Mouse (Mus musculus): Measurements from ENCODE around the gene Gm42688. TPM values are rescaled to one million over a fixed set of nuclear protein-coding genes. Genes with fewer than 3 reads are reported as not detected.

The Gm42688 gene
- total and polyA plus RNA-seq, 3 experiments: 2.5 to 3.9 (median 2.9) TPM

DNA sequence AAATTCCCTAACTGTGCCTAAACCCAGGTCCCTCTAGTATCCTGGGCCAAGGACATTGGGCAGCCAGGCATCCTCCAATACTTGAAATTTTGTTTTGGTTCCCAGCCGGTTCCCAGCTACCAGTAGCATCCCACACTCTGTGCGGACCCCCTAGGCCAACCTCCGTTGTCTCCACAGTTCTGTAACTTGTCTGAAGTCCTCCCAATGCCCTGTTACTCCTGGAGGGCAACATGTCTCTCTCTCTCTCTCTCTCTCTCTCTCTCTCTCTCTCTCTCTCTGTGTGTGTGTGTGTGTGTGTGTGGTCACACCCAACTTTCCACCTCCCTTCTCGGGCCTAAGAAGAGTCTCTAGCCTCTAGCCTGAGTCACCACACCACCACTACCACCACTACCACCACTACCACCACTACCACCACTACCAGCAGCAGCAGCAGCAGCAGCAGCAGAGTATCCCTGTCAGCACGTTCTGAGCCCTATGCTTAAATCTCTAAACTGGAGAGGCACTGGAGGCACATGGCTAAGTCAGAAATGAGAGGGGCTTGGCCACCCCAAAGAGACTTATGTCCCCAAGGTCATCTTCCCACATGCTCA lies 35.0 kb downstream of the Gm42688 start:
- no peak for TF ChIP-seq GATA2 (IDR thresholded peaks at IDR 0.05; ENCODE audit: borderline replicate concordance, low read depth, low read length)
- TF ChIP-seq GATA1 (IDR thresholded peaks at IDR 0.05; ENCODE audit: borderline replicate concordance, low read length): no peak
- TF ChIP-seq POLR2AphosphoS5 (IDR thresholded peaks at IDR 0.05; ENCODE audit: insufficient replicate concordance, low read depth, low read length): no peak
- no peak for TF ChIP-seq CTCF (IDR thresholded peaks at IDR 0.05; ENCODE audit: low read depth, low read length)
- no peak for TF ChIP-seq TAL1 (conservative IDR thresholded peaks at IDR 0.05; ENCODE audit: low read depth, low read length)
- ATAC-seq (ENCODE audit: extremely low read depth, insufficient number of reproducible peaks, low FRiP score, poor library complexity, severe bottlenecking) (no peak), DNase-seq (ENCODE audit: low spot score) (no peak)
- Histone ChIP-seq H3K36me3 (replicated peaks) (peaks cover 12% of the 10 kb centered on the region), H3K4me1 (ENCODE audit: insufficient read depth, low read depth, low read length) (peaks cover 51% of the 10 kb centered on the region), H3K4me3 (ENCODE audit: low read depth, low read length) (peak overlapping the region; percentile 74), H3K9me3 (replicated peaks) (no peaks in the 10 kb centered on the region), H3K27me3 (ENCODE audit: insufficient read depth, low read length) (peaks cover 3% of the 10 kb centered on the region; the same call in 1 of the 2 replicates)

GRCm38 (mm10) chr6:83136881-83137575 lies 35.6 kb downstream of the Gm42688 start:
- H3K27me3 ChIP-seq (ENCODE audit: insufficient read depth, low read length): peaks cover 3% of the 10 kb centered on the region; the same call in 1 of the 2 replicates
- peaks cover 12% of the 10 kb centered on the region for H3K36me3 ChIP-seq (replicated peaks)
- no peaks in the 10 kb centered on the region for H3K9me3 ChIP-seq (replicated peaks)
- peak; percentile 51 for ATAC-seq (ENCODE audit: extremely low read depth, insufficient number of reproducible peaks, low FRiP score, poor library complexity, severe bottlenecking)
- H3K4me3 ChIP-seq (ENCODE audit: low read depth, low read length): peak overlapping the region; percentile 74
- no peak for TF ChIP-seq POLR2AphosphoS5 (IDR thresholded peaks at IDR 0.05; ENCODE audit: insufficient replicate concordance, low read depth, low read length)
- no peak for TF ChIP-seq CTCF (IDR thresholded peaks at IDR 0.05; ENCODE audit: low read depth, low read length)
- no peak for TF ChIP-seq TAL1 (conservative IDR thresholded peaks at IDR 0.05; ENCODE audit: low read depth, low read length)
- TF ChIP-seq GATA1 (IDR thresholded peaks at IDR 0.05; ENCODE audit: borderline replicate concordance, low read length): no peak
- no peak for TF ChIP-seq GATA2 (IDR thresholded peaks at IDR 0.05; ENCODE audit: borderline replicate concordance, low read depth, low read length)
- peak; percentile 74 for DNase-seq (ENCODE audit: low spot score)
- peaks cover 46% of the 10 kb centered on the region for H3K4me1 ChIP-seq (ENCODE audit: insufficient read depth, low read depth, low read length)

DNA sequence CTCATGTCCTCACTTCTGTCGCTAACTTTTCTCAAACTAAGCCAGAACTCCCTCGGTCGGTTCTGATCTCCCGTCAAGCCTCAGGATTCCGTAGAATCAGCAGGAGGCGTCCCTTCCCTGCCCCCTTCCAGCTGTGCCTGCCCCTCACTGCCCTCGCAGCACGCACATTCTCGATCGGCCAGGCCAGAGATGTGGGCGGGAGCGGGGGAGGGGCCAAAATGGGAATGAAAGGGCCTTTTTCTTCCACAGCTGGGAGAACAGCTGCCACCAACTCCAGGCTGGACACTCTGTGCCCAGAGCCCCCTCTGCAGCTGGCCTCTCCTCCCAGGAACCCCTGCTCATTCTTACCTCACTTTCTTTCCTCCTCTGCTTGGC lies 36.1 kb downstream of the Gm42688 start:
- peaks cover 12% of the 10 kb centered on the region for H3K36me3 ChIP-seq (replicated peaks)
- peaks cover 48% of the 10 kb centered on the region for H3K4me1 ChIP-seq (ENCODE audit: insufficient read depth, low read depth, low read length)
- peaks cover 7% of the 10 kb centered on the region; the same call in 1 of the 2 replicates for H3K27me3 ChIP-seq (ENCODE audit: insufficient read depth, low read length)
- ATAC-seq (ENCODE audit: extremely low read depth, insufficient number of reproducible peaks, low FRiP score, poor library complexity, severe bottlenecking) (peak; percentile 56), DNase-seq (ENCODE audit: low spot score) (peak; percentile 74)
- TF ChIP-seq CTCF (IDR thresholded peaks at IDR 0.05; ENCODE audit: low read depth, low read length) (no peak), GATA1 (IDR thresholded peaks at IDR 0.05; ENCODE audit: borderline replicate concordance, low read length) (no peak), TAL1 (conservative IDR thresholded peaks at IDR 0.05; ENCODE audit: low read depth, low read length) (no peak), GATA2 (IDR thresholded peaks at IDR 0.05; ENCODE audit: borderline replicate concordance, low read depth, low read length) (no peak), POLR2AphosphoS5 (IDR thresholded peaks at IDR 0.05; ENCODE audit: insufficient replicate concordance, low read depth, low read length) (no peak)
- peak overlapping the region; percentile 74 for H3K4me3 ChIP-seq (ENCODE audit: low read depth, low read length)
- H3K9me3 ChIP-seq (replicated peaks): no peaks in the 10 kb centered on the region

GRCm38 (mm10) chr6:83138056-83138455 lies 36.6 kb downstream of the Gm42688 start:
- peak; percentile 59 for DNase-seq (ENCODE audit: low spot score)
- TF ChIP-seq TAL1 (conservative IDR thresholded peaks at IDR 0.05; ENCODE audit: low read depth, low read length) (no peak), GATA2 (IDR thresholded peaks at IDR 0.05; ENCODE audit: borderline replicate concordance, low read depth, low read length) (no peak), GATA1 (IDR thresholded peaks at IDR 0.05; ENCODE audit: borderline replicate concordance, low read length) (no peak), POLR2AphosphoS5 (IDR thresholded peaks at IDR 0.05; ENCODE audit: insufficient replicate concordance, low read depth, low read length) (no peak), CTCF (IDR thresholded peaks at IDR 0.05; ENCODE audit: low read depth, low read length) (no peak)
- Histone ChIP-seq H3K4me3 (ENCODE audit: low read depth, low read length) (peak overlapping the region; percentile 74), H3K36me3 (replicated peaks) (peaks cover 12% of the 10 kb centered on the region), H3K27me3 (ENCODE audit: insufficient read depth, low read length) (peaks cover 10% of the 10 kb centered on the region; the same call in 1 of the 2 replicates), H3K9me3 (replicated peaks) (no peaks in the 10 kb centered on the region), H3K4me1 (ENCODE audit: insufficient read depth, low read depth, low read length) (peaks cover 50% of the 10 kb centered on the region)
- ATAC-seq (ENCODE audit: extremely low read depth, insufficient number of reproducible peaks, low FRiP score, poor library complexity, severe bottlenecking): no peak

- peaks cover 13% of the 10 kb centered on the region; the same call in 1 of the 2 replicates for H3K27me3 ChIP-seq (ENCODE audit: insufficient read depth, low read length)
These were observed 38.6 kb downstream of the Gm42688 start for GRCm38 (mm10) chr6:83140044-83140443.

DNA sequence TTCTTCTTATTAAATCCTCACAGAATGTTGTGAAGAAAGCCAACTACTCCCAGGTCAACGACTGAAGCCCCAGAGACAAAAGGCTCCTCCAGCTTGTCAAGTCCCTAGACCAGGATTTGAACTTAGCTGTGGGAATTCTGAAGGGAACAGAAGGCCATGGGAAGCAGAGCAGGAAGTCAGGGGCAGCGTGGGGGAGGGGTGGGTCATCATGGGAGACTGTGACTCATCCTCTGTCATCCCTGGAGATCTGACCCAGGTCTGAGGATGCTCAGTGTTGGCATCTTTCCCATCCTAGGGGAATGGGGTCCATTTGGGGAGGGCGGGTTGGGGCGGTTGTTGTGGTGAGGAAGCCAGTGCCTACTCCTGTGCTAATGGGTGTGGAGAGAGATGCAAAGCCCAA lies 40.2 kb downstream of the Gm42688 start:
- Histone ChIP-seq H3K27me3 (ENCODE audit: insufficient read depth, low read length) (peaks cover 18% of the 10 kb centered on the region), H3K4me1 (ENCODE audit: insufficient read depth, low read depth, low read length) (peaks cover 34% of the 10 kb centered on the region), H3K36me3 (replicated peaks) (peaks cover 3% of the 10 kb centered on the region), H3K9me3 (replicated peaks) (no peaks in the 10 kb centered on the region), H3K4me3 (ENCODE audit: low read depth, low read length) (no peak overlapping the region)
- no peak for ATAC-seq (ENCODE audit: extremely low read depth, insufficient number of reproducible peaks, low FRiP score, poor library complexity, severe bottlenecking)
- no peak for DNase-seq (ENCODE audit: low spot score)
- TF ChIP-seq TAL1 (conservative IDR thresholded peaks at IDR 0.05; ENCODE audit: low read depth, low read length) (no peak), POLR2AphosphoS5 (IDR thresholded peaks at IDR 0.05; ENCODE audit: insufficient replicate concordance, low read depth, low read length) (no peak), CTCF (IDR thresholded peaks at IDR 0.05; ENCODE audit: low read depth, low read length) (no peak), GATA2 (IDR thresholded peaks at IDR 0.05; ENCODE audit: borderline replicate concordance, low read depth, low read length) (no peak), GATA1 (IDR thresholded peaks at IDR 0.05; ENCODE audit: borderline replicate concordance, low read length) (no peak)

More at GRCm38 (mm10) chr6:83140044-83140443, 38.6 kb downstream of the Gm42688 start:
- H3K9me3 ChIP-seq (replicated peaks): no peaks in the 10 kb centered on the region
- H3K4me1 ChIP-seq (ENCODE audit: insufficient read depth, low read depth, low read length): peaks cover 41% of the 10 kb centered on the region
- no peak for DNase-seq (ENCODE audit: low spot score)
- no peak for ATAC-seq (ENCODE audit: extremely low read depth, insufficient number of reproducible peaks, low FRiP score, poor library complexity, severe bottlenecking)
- H3K36me3 ChIP-seq (replicated peaks): peaks cover 11% of the 10 kb centered on the region
- H3K4me3 ChIP-seq (ENCODE audit: low read depth, low read length): no peak overlapping the region
- TF ChIP-seq GATA2 (IDR thresholded peaks at IDR 0.05; ENCODE audit: borderline replicate concordance, low read depth, low read length): no peak
- TF ChIP-seq GATA1 (IDR thresholded peaks at IDR 0.05; ENCODE audit: borderline replicate concordance, low read length): no peak
- no peak for TF ChIP-seq CTCF (IDR thresholded peaks at IDR 0.05; ENCODE audit: low read depth, low read length)
- TF ChIP-seq POLR2AphosphoS5 (IDR thresholded peaks at IDR 0.05; ENCODE audit: insufficient replicate concordance, low read depth, low read length): no peak
- TF ChIP-seq TAL1 (conservative IDR thresholded peaks at IDR 0.05; ENCODE audit: low read depth, low read length): no peak

All from G1E (cell line).